Mouse (Mus musculus): ENCODE data around the gene Serpina1b. TPM values are rescaled to one million over a fixed set of nuclear protein-coding genes. Genes with fewer than 3 reads are reported as not detected.
"Not testable (repeated sequence)": the region's sequence is repeated elsewhere in the genome, so short reads cannot be mapped to it uniquely, and the experiment has no call there.

Gene Serpina1b
- polyA plus RNA-seq, 1 experiment from 2014 or later, result 4.9 TPM

- no peak for ATAC-seq (ENCODE audit: insufficient number of reproducible peaks, low FRiP score)
- 26% methylated on average over 3 of the region's 3 CpGs for WGBS
- Histone ChIP-seq H3K9me3 (replicated peaks) (no peaks in the 10 kb centered on the region), H3K36me3 (no peaks in the 10 kb centered on the region), H3K27ac (ENCODE audit: poor library complexity, severe bottlenecking) (no peak overlapping the region), H3K4me3 (no peak overlapping the region), H3K4me1 (replicated peaks) (peaks cover 7% of the 10 kb centered on the region), H3K9ac (no peak overlapping the region), H3K4me2 (no peak overlapping the region), H3K27me3 (replicated peaks) (no peaks in the 10 kb centered on the region)
Observed at GRCm38 (mm10) chr12:103688221-103688814, 141.9 kb downstream of the Serpina1b start.

GRCm38 (mm10) chr12:103687021-103687420, 143.2 kb downstream of the Serpina1b start:
- WGBS, result 67% methylated on average over 7 of the region's 7 CpGs
- H3K4me2 ChIP-seq, result no peak overlapping the region
- H3K9me3 ChIP-seq (replicated peaks), result no peaks in the 10 kb centered on the region
- no peaks in the 10 kb centered on the region for H3K36me3 ChIP-seq
- no peak overlapping the region for H3K9ac ChIP-seq
- ATAC-seq (ENCODE audit: insufficient number of reproducible peaks, low FRiP score), result no peak
- H3K27me3 ChIP-seq (replicated peaks), result no peaks in the 10 kb centered on the region
- H3K4me3 ChIP-seq, result no peak overlapping the region
- H3K4me1 ChIP-seq (replicated peaks), result peaks cover 7% of the 10 kb centered on the region
- no peak overlapping the region for H3K27ac ChIP-seq (ENCODE audit: poor library complexity, severe bottlenecking)

GRCm38 (mm10) chr12:103686050-103686449, 144.1 kb downstream of the Serpina1b start:
- no peaks in the 10 kb centered on the region for H3K9me3 ChIP-seq (replicated peaks)

GRCm38 (mm10) chr12:103685386-103685785, 144.8 kb downstream of the Serpina1b start:
- Histone ChIP-seq H3K9ac (no peak overlapping the region), H3K4me2 (no peak overlapping the region), H3K36me3 (no peaks in the 10 kb centered on the region), H3K9me3 (replicated peaks) (no peaks in the 10 kb centered on the region), H3K4me3 (no peak overlapping the region), H3K27me3 (replicated peaks) (no peaks in the 10 kb centered on the region), H3K27ac (ENCODE audit: poor library complexity, severe bottlenecking) (no peak overlapping the region), H3K4me1 (replicated peaks) (peaks cover 7% of the 10 kb centered on the region)
- no peak for ATAC-seq (ENCODE audit: insufficient number of reproducible peaks, low FRiP score)
- 48% methylated on average over 3 of the region's 3 CpGs for WGBS

More at GRCm38 (mm10) chr12:103686050-103686449, 144.1 kb downstream of the Serpina1b start:
- Histone ChIP-seq H3K9ac (no peak overlapping the region), H3K27ac (ENCODE audit: poor library complexity, severe bottlenecking) (no peak overlapping the region), H3K4me2 (no peak overlapping the region), H3K4me3 (no peak overlapping the region), H3K4me1 (replicated peaks) (peaks cover 7% of the 10 kb centered on the region), H3K36me3 (no peaks in the 10 kb centered on the region), H3K27me3 (replicated peaks) (no peaks in the 10 kb centered on the region)
- whole genome bisulfite sequencing, result 61% methylated on average over 3 of the region's 3 CpGs
- no peak for ATAC-seq (ENCODE audit: insufficient number of reproducible peaks, low FRiP score)

- no peak overlapping the region for H3K4me2 ChIP-seq
- ATAC-seq (ENCODE audit: insufficient number of reproducible peaks, low FRiP score), result no peak
- H3K9me3 ChIP-seq (replicated peaks), result no peaks in the 10 kb centered on the region
- no peaks in the 10 kb centered on the region for H3K27me3 ChIP-seq (replicated peaks)
- WGBS, result 53% methylated on average over 4 of the region's 4 CpGs
- H3K27ac ChIP-seq (ENCODE audit: poor library complexity, severe bottlenecking), result no peak overlapping the region
- H3K36me3 ChIP-seq, result no peaks in the 10 kb centered on the region
- H3K4me3 ChIP-seq, result no peak overlapping the region
- peaks cover 7% of the 10 kb centered on the region for H3K4me1 ChIP-seq (replicated peaks)
- no peak overlapping the region for H3K9ac ChIP-seq
Observed at GRCm38 (mm10) chr12:103683775-103684174, 146.4 kb downstream of the Serpina1b start.

GRCm38 (mm10) chr12:103681739-103682138, 148.4 kb downstream of the Serpina1b start:
- Histone ChIP-seq H3K36me3 (no peaks in the 10 kb centered on the region), H3K4me1 (replicated peaks) (no peaks in the 10 kb centered on the region), H3K9me3 (replicated peaks) (no peaks in the 10 kb centered on the region), H3K4me3 (no peak overlapping the region), H3K4me2 (no peak overlapping the region), H3K27ac (ENCODE audit: poor library complexity, severe bottlenecking) (no peak overlapping the region), H3K9ac (no peak overlapping the region), H3K27me3 (replicated peaks) (no peaks in the 10 kb centered on the region)
- 66% methylated on average over 2 of the region's 2 CpGs for WGBS
- ATAC-seq (ENCODE audit: insufficient number of reproducible peaks, low FRiP score), result no peak

- Histone ChIP-seq H3K4me2 (no peak overlapping the region), H3K4me1 (replicated peaks) (no peaks in the 10 kb centered on the region; the same call in 1 of the 2 replicates), H3K9ac (no peak overlapping the region), H3K27me3 (replicated peaks) (no peaks in the 10 kb centered on the region), H3K9me3 (replicated peaks) (no peaks in the 10 kb centered on the region), H3K36me3 (no peaks in the 10 kb centered on the region), H3K4me3 (no peak overlapping the region), H3K27ac (ENCODE audit: poor library complexity, severe bottlenecking) (no peak overlapping the region)
- ATAC-seq (ENCODE audit: insufficient number of reproducible peaks, low FRiP score), result no peak
- WGBS, result 80% methylated on average over 2 of the region's 2 CpGs
Observed at GRCm38 (mm10) chr12:103681169-103681568, 149.0 kb downstream of the Serpina1b start.

GRCm38 (mm10) chr12:103679853-103680252, 150.3 kb downstream of the Serpina1b start:
- H3K9ac ChIP-seq; H3K4me1 ChIP-seq (replicated peaks); H3K27ac ChIP-seq (ENCODE audit: poor library complexity, severe bottlenecking); H3K4me3 ChIP-seq; ATAC-seq (ENCODE audit: insufficient number of reproducible peaks, low FRiP score); H3K36me3 ChIP-seq; H3K4me2 ChIP-seq; H3K27me3 ChIP-seq (replicated peaks); H3K9me3 ChIP-seq (replicated peaks): not testable (repeated sequence)
- WGBS, result 88% methylated on average over 1 of the region's 1 CpGs

Other genes starting within 250 kb of the Serpina1b start
- 0.09 and 0.31 TPM in 2 replicates for gene Serpina10, start 198.9 kb downstream of the Serpina1b start, polyA plus RNA-seq (2016; fragmentation: Nextera tagmentation; extraction: Ambion mirVana)
- 1.6 and 14.3 TPM in 2 replicates for gene Serpina6, start 173.2 kb downstream of the Serpina1b start, polyA plus RNA-seq (2016; fragmentation: Nextera tagmentation; extraction: Ambion mirVana)
- gene Serpina16, start 154.2 kb downstream of the Serpina1b start, polyA plus RNA-seq (2016; fragmentation: Nextera tagmentation; extraction: Ambion mirVana), result not detected in 2 replicates
- not detected in 2 replicates for gene Serpina1f, start 134.8 kb downstream of the Serpina1b start, polyA plus RNA-seq (2016; fragmentation: Nextera tagmentation; extraction: Ambion mirVana)
- gene Serpina1d, start 56.8 kb downstream of the Serpina1b start, polyA plus RNA-seq (2016; fragmentation: Nextera tagmentation; extraction: Ambion mirVana), result 0.59 TPM in 1 of 2 replicates, not detected in the other
- gene Serpina1a, start 33.2 kb upstream of the Serpina1b start, polyA plus RNA-seq (2016; fragmentation: Nextera tagmentation; extraction: Ambion mirVana), result 0.48 and 3.8 TPM in 2 replicates
- gene Serpina1c, start 74.5 kb upstream of the Serpina1b start, polyA plus RNA-seq (2016; fragmentation: Nextera tagmentation; extraction: Ambion mirVana), result 0.34 TPM in 1 of 2 replicates, not detected in the other
- 0.17 and 0.32 TPM in 2 replicates for gene Serpina1e, start 128.6 kb upstream of the Serpina1b start, polyA plus RNA-seq (2016; fragmentation: Nextera tagmentation; extraction: Ambion mirVana)
- not detected in 2 replicates for gene Serpina11, start 159.6 kb upstream of the Serpina1b start, polyA plus RNA-seq (2016; fragmentation: Nextera tagmentation; extraction: Ambion mirVana)
- 0.17 and 0.28 TPM in 2 replicates for gene Serpina9, start 183.4 kb upstream of the Serpina1b start, polyA plus RNA-seq (2016; fragmentation: Nextera tagmentation; extraction: Ambion mirVana)
- not detected in 2 replicates for gene Serpina12, start 214.1 kb upstream of the Serpina1b start, polyA plus RNA-seq (2016; fragmentation: Nextera tagmentation; extraction: Ambion mirVana)

Data from heart, embryonic 12.5 days (tissue).